Mouse (Mus musculus) lung, postnatal 0 days (tissue): Measurements from ENCODE around the gene Mad2l2. TPM values are rescaled to one million over a fixed set of nuclear protein-coding genes. Genes with fewer than 3 reads are reported as not detected.

Source experiments
- ATAC-seq: fragments of 200-750 bp; cut with Nextera tagmentation; 2 replicates; pipeline ENCODE4 v1.8.0; 2017; ENCODE audit warnings: moderate library complexity
- DNase-seq: peaks from one replicate; pipeline ENCODE4 v3.0.0-alpha.2; 2016; ENCODE audit warnings: low spot score
- H3K27ac ChIP-seq: fragments of 300-500 bp; sonication (generic); 2 replicates; pipeline ENCODE4 v1.5.1; 2014; ENCODE audit warnings: antibody characterized with exemption, mild to moderate bottlenecking, low read length, mixed read lengths
- H3K27me3 ChIP-seq: fragments of 300-500 bp; sonication (generic); replicated peaks from 2 replicates; pipeline ENCODE4 v1.6.1; 2014; ENCODE audit warnings: low read length, mixed read lengths; ENCODE audit not compliant: insufficient read depth
- H3K36me3 ChIP-seq: fragments of 300-500 bp; sonication (generic); 2 replicates; pipeline ENCODE4 v1.6.1; 2014; ENCODE audit warnings: low read length, mixed read lengths; ENCODE audit not compliant: insufficient read depth
- H3K4me1 ChIP-seq: fragments of 300-500 bp; sonication (generic); 2 replicates; pipeline ENCODE4 v1.6.1; 2014; ENCODE audit warnings: antibody characterized with exemption, low read depth, low read length, mixed read lengths; ENCODE audit not compliant: insufficient read depth
- H3K4me2 ChIP-seq: fragments of 300-500 bp; sonication (generic); replicated peaks from 2 replicates; pipeline ENCODE4 v1.6.1; 2014; ENCODE audit warnings: low read depth, mild to moderate bottlenecking, low read length, moderate library complexity, mixed read lengths
- H3K4me3 ChIP-seq: fragments of 300-500 bp; sonication (generic); 2 replicates; pipeline ENCODE4 v1.5.1; 2014; ENCODE audit warnings: low read depth, low read length
- H3K9ac ChIP-seq: fragments of 300-500 bp; sonication (generic); replicated peaks from 2 replicates; pipeline ENCODE4 v1.6.1; 2014; ENCODE audit warnings: low read depth, mild to moderate bottlenecking
- H3K9me3 ChIP-seq: fragments of 300-500 bp; sonication (generic); 2 replicates; pipeline ENCODE4 v1.6.1; 2016; ENCODE audit warnings: low read length, mixed read lengths
- CTCF ChIP-seq: IDR thresholded peaks from 2 replicates; pipeline ENCODE4 v1.5.1; 2016; ENCODE audit warnings: antibody characterized with exemption, mild to moderate bottlenecking
- EP300 ChIP-seq: IDR thresholded peaks from 2 replicates; pipeline ENCODE4 v1.6.1; 2016; ENCODE audit warnings: antibody characterized with exemption, mild to moderate bottlenecking, control low read depth
- WGBS: fragments of 180-500 bp; shearing (Covaris S2); extraction: QIAGEN DNeasy Blood & Tissue Kit; methylation state at CpG from one replicate; pipeline ENCODE4 v1.1.7; 2014; 5-methylcytosine and 5-hydroxymethylcytosine counted together
- polyA plus RNA-seq: library from polyadenylated mRNA; unstranded; fragments of >200 nt; fragmentation: Nextera tagmentation; extraction: Ambion mirVana; gene quantifications from 2 replicates; pipeline ENCODE4 v1.2.1, GENCODE M21; 2015

The Mad2l2 gene
- polyA plus RNA-seq, 1 experiment from 2014 or later: 35.7 TPM

DNA sequence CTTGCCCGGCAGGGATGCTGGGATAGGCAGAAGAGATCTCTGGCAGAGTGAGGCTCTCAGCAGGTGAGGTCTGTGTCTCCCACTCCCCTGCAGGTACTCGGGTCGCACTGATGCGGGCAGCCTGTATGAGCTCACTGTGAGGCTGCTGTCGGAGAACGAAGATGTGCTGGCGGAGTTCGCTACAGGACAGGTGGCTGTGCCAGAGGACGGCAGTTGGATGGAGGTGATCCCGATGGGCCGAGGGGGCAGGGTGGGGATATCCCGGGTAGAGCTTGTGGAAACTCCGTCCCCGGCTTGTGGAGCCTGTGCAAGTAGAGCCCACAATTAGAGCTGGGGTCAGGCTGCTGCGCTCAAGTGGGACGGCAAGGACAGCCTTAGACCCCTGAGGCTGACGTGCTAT is 35.4 kb downstream of the Mad2l2 start:
- ATAC-seq: no peak
- WGBS: 5% methylated on average over 17 of the region's 17 CpGs

GRCm38 (mm10) chr4:148166431-148166830 is 36.2 kb downstream of the Mad2l2 start:
- H3K4me2 ChIP-seq: no peak overlapping the region
- no peaks in the 10 kb centered on the region for H3K9me3 ChIP-seq
- ATAC-seq (no peak), DNase-seq (no peak)
- TF ChIP-seq CTCF (no peak), EP300 (no peak)
- H3K4me3 ChIP-seq: no peak overlapping the region
- H3K27me3 ChIP-seq: peaks cover 48% of the 10 kb centered on the region
- no peaks in the 10 kb centered on the region for H3K4me1 ChIP-seq
- no peak overlapping the region for H3K27ac ChIP-seq
- WGBS: 8% methylated on average over 10 of the region's 10 CpGs
- no peaks in the 10 kb centered on the region for H3K36me3 ChIP-seq
- no peak overlapping the region for H3K9ac ChIP-seq

More for the DNA sequence above, 35.4 kb downstream of the Mad2l2 start:
- H3K4me1 ChIP-seq: no peaks in the 10 kb centered on the region
- H3K9me3 ChIP-seq: no peaks in the 10 kb centered on the region
- no peak overlapping the region for H3K9ac ChIP-seq
- peaks cover 51% of the 10 kb centered on the region for H3K27me3 ChIP-seq
- no peak for TF ChIP-seq CTCF
- no peak for TF ChIP-seq EP300
- no peak overlapping the region for H3K4me2 ChIP-seq
- no peaks in the 10 kb centered on the region for H3K36me3 ChIP-seq
- H3K4me3 ChIP-seq: no peak overlapping the region
- no peak overlapping the region for H3K27ac ChIP-seq
- DNase-seq: no peak

DNA sequence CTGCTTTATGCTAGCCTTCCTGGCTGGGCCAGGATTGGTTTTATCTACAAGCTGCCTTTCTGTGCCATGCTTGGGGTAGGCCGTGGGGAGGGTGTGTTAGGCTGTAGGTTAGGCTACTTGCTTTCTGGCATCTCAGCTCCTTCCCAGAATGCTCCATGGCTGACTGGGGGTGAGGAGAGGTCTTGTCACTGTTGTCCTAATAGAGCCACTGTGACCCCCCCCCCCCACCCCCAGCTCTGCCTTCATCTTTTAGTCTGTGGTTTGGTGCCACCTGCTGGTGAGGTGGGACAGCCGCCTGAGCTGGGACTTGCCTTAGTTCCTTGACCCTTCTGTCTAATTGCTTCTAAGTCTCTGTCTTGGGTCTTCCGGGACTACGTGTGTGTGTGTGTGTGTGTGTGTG is 36.8 kb downstream of the Mad2l2 start:
- WGBS: 11% methylated on average over 4 of the region's 4 CpGs
- DNase-seq (peak; percentile 69), ATAC-seq (no peak)
- Histone ChIP-seq H3K4me3 (no peak overlapping the region), H3K27me3 (peaks cover 49% of the 10 kb centered on the region), H3K36me3 (no peaks in the 10 kb centered on the region), H3K9me3 (no peaks in the 10 kb centered on the region), H3K4me1 (no peaks in the 10 kb centered on the region), H3K9ac (no peak overlapping the region), H3K4me2 (no peak overlapping the region), H3K27ac (no peak overlapping the region)
- no peak for TF ChIP-seq EP300
- peak; percentile 71 for TF ChIP-seq CTCF

DNA sequence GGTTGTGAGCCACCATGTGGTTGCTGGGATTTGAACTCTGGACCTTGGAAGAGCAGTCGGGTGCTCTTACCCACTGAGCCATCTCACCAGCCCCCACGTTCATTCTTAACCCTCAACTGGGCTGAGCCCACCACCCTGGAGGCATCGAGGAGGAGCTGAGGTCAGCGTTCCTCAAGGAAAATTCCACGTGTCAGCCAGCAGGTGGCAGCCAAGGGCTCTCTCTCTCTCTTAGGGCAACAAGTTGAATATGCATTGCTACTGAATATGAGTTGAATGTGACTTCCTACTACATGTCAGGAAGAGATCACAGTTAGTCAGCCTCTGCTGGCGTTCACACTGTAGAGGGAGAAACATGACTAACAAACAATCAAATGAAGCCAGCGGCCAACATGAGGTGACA is 38.1 kb downstream of the Mad2l2 start:
- peak; percentile 68 for DNase-seq
- H3K27me3 ChIP-seq: peaks cover 42% of the 10 kb centered on the region
- WGBS: 20% methylated on average over 7 of the region's 7 CpGs

GRCm38 (mm10) chr4:148169586-148169985 is 39.4 kb downstream of the Mad2l2 start:
- Histone ChIP-seq H3K9ac (no peak overlapping the region), H3K27me3 (peaks cover 41% of the 10 kb centered on the region), H3K4me1 (no peaks in the 10 kb centered on the region), H3K27ac (no peak overlapping the region), H3K9me3 (no peaks in the 10 kb centered on the region), H3K4me2 (no peak overlapping the region), H3K4me3 (no peak overlapping the region), H3K36me3 (no peaks in the 10 kb centered on the region)
- DNase-seq (no peak), ATAC-seq (no peak)
- TF ChIP-seq EP300: no peak
- WGBS: 22% methylated on average over 15 of the region's 15 CpGs

More for the DNA sequence above, 38.1 kb downstream of the Mad2l2 start:
- Histone ChIP-seq H3K9me3 (no peaks in the 10 kb centered on the region), H3K4me2 (no peak overlapping the region), H3K4me3 (no peak overlapping the region), H3K27ac (no peak overlapping the region), H3K9ac (no peak overlapping the region), H3K36me3 (no peaks in the 10 kb centered on the region), H3K4me1 (no peaks in the 10 kb centered on the region)
- no peak for ATAC-seq
- TF ChIP-seq CTCF: peak; percentile 87
- no peak for TF ChIP-seq EP300

- peak; percentile 57 for DNase-seq
- 0% methylated on average over 2 of the region's 2 CpGs for WGBS
- H3K4me3 ChIP-seq: no peak overlapping the region
- H3K9ac ChIP-seq: no peak overlapping the region
- H3K4me1 ChIP-seq: no peaks in the 10 kb centered on the region
- peaks cover 37% of the 10 kb centered on the region for H3K27me3 ChIP-seq
- TF ChIP-seq EP300 (no peak), CTCF (peak; percentile 95)
- no peaks in the 10 kb centered on the region for H3K9me3 ChIP-seq
- ATAC-seq: no peak
- H3K27ac ChIP-seq: no peak overlapping the region
- H3K4me2 ChIP-seq: no peak overlapping the region
- H3K36me3 ChIP-seq: no peaks in the 10 kb centered on the region
Measured at GRCm38 (mm10) chr4:148170842-148171241, 40.7 kb downstream of the Mad2l2 start.

DNA sequence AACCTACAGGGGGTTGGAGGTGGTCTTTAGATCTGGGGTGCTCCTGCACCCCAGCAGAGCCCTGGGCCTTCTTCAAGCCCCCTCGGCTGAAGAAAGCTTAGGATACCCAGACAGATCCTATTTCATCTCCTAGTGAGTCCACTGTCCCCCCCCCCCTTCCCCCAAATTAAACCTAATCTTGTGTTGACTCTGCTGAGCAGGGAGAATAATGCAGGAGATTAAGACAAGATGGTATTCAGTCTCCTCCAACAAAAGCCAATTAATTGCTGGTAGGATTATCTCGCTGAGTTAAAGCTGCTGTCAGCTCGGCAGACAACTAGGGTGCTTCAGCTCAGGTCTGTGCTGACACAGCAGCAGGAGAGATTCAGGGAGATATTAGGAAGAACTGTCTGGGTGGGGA is 41.1 kb downstream of the Mad2l2 start:
- Histone ChIP-seq H3K4me1 (no peaks in the 10 kb centered on the region), H3K9ac (no peak overlapping the region), H3K9me3 (no peaks in the 10 kb centered on the region), H3K4me2 (no peak overlapping the region), H3K27me3 (peaks cover 33% of the 10 kb centered on the region), H3K27ac (no peak overlapping the region), H3K4me3 (no peak overlapping the region), H3K36me3 (no peaks in the 10 kb centered on the region)
- TF ChIP-seq CTCF (no peak), EP300 (no peak)
- WGBS: 35% methylated on average over 3 of the region's 3 CpGs
- ATAC-seq (no peak), DNase-seq (no peak)
